Mouse (Mus musculus) ES-E14 (cell line): ENCODE results near the gene Ppm1h.

Source experiments
- CHD2 ChIP-seq: IDR thresholded peaks from 2 replicates; pipeline ENCODE4 v1.6.1; 2014; ENCODE audit warnings: mild to moderate bottlenecking, low read depth, low read length, inconsistent platforms
- HCFC1 ChIP-seq: IDR thresholded peaks from 2 replicates; pipeline ENCODE4 v1.6.1; 2012; ENCODE audit warnings: low read length, inconsistent platforms, borderline replicate concordance; ENCODE audit not compliant: insufficient read depth
- MAFK ChIP-seq: IDR thresholded peaks from 2 replicates; pipeline ENCODE4 v1.6.1; 2014; ENCODE audit warnings: mild to moderate bottlenecking, low read depth, low read length, inconsistent platforms; ENCODE audit not compliant: insufficient read depth
- ZC3H11A ChIP-seq: IDR thresholded peaks from 2 replicates; pipeline ENCODE4 v1.6.1; 2012; ENCODE audit warnings: low read depth, mild to moderate bottlenecking, inconsistent platforms, low read length, borderline replicate concordance
- ZNF384 ChIP-seq: IDR thresholded peaks from 2 replicates; pipeline ENCODE4 v1.6.1; 2012; ENCODE audit warnings: low read depth, low read length, inconsistent platforms

DNA sequence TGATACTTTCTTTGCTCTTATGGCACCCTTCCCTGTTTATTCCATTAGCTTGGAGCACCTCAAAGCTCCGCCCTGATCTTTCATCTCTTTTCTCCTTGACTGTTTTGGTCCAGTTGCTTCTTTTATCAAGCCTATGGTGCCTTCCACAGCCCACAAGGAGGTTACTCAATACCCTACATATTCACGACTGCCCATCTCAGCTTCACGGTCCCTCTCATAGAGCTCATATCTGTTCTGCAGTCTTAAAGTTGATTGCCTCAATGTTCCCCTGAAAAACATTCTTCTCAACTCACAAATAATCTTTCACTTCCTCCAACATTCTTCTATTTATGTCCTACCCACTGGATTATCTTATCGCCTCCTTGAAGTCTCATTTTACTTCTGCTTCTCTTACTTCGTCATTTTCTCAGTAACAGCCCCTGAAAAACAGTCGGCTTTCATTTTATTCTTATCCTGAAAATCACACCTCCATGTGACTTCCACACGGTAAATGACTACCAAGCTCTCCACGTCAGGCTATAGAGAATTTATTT lies 37.2 kb upstream of the Ppm1h start:
- TF ChIP-seq ZNF384 (no peak), ZC3H11A (no peak), CHD2 (no peak), HCFC1 (no peak), MAFK (no peak)
